Mouse (Mus musculus): Measurements from ENCODE around the gene Herpud1.

The Herpud1 gene

DNA sequence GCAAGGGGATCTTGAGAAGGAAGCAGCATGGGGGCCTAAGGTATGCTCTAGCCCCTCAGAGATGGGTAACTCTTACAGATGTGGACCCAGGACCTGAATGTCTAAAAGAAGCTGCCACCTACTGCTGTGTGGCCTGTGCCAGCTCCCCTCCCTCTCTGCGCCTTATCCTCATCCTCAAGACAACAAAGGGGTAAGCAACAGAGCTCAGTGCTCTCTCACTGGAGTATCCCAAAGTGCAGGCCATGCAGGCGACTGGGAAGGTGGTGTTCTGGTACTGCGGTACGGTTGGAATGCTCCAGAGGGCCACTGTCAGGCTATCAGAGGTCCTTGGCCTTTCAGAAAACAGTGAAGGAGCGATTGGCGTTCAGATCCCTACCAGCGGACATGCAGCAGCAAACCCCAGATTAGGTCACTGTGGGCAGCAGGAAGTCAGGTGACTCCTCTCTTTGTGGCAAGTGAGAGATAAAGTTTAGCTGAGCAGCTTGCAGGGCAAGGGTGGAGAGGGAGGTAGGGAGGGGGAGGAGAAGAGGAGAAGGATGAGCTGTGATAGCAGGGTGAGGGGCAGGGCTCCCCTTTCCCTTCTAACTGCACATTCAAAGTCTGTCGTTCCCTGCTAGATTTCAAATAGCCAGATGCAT, 22.3 kb downstream of the Herpud1 start:
- peak; percentile 38 for DNase-seq (ENCODE audit: low read depth, low spot score)

DNA sequence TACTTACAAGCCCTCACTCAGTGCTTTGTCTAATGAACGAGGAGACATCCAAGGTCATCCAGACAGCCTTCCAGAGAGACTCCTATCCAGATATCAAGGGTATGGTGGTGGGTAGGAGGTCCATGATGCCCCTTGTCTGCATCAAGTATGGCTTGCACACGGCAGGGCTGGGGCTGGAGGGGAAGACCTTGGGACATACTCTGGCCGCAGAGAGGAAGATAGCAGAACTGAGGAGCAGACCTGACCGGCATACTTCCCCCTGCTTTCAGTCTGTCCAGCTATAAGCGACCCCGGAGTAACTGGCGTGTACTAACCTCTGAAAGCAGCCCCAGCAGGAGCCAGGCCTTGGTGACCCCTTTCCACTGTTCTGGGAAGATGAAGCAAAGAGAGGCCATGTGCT, 23.3 kb downstream of the Herpud1 start:
- no peak for DNase-seq (ENCODE audit: low read depth, low spot score)

DNA sequence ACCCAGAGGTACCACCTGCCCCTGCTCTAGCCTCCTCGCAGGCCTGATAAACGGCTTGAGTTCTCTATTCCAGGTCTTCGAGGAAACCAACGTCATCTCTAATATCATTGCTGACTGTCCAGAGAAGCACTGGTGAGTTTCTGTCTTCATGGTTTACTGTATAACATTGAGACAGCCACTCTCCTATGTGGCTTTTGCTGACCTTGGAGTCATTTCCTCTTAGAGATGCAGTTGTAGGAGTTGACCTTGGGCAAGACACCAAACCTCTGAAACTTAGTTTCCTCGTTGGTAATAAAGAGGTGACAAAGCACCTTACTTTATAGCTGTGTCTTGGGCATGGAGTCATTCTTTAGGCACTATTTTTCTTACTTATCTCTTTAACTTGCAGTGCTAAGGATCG, 26.3 kb downstream of the Herpud1 start:
- DNase-seq (ENCODE audit: low read depth, low spot score): no peak

DNA sequence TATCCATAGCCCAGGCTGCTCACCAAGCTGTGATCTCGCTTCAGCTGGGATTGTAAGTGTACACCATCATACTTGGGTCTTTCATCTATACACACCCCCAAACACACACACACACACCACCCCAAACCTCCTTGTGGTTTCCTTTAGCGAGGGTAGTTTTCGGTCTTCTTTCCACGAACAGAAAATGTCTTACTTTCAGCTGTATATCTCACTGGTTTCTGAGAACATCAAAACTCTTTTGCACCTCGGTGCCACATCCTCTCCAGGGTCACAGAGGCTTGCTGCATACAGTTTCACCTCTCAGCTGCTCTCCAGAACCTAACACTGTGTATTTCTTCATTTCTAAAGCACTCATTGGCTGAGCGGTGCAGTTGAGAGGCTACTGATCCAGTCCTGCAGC, 27.3 kb downstream of the Herpud1 start:
- peak; percentile 85 for DNase-seq (ENCODE audit: low read depth, low spot score)

DNA sequence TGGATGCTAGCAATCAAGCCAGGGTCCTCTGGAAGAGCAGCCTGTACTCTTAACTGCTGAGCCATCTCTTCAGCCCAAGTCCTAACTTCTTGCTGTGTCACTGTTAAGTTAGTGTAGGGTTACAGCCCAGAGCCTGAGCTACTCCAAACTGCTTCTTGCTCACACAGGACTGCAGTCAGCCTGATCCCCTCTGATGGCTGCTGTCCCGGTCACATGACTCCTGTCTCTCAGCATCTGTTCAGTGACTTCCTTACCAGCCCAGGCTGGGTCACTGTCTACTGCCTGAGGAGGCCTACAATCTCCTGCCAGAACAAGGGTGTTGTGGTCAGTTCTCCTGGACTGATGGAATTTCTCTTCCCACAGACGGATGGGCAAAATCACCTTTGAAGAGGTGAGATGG, 29.0 kb downstream of the Herpud1 start:
- DNase-seq (ENCODE audit: low read depth, low spot score): peak; percentile 42

DNA sequence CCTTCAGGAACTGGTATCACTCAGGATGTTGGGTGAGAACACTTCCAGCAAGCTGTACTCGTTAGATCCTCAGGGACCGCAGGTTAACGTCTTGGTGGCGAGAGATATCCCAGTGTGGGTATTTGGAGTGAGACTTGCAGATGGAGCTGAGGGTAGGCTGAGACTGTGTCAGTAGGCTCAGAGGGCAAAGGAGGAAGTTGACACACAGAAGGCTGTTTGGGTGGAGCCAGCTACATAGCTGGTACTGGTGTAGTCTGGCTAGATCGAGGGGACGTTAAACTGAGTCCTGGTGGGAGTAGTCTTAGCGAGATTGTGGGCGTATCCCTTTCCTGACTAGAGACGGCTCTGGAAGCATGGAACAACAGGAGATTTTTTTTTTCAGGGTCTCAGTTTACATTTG, 31.8 kb downstream of the Herpud1 start:
- no peak for DNase-seq (ENCODE audit: low read depth, low spot score)

DNA sequence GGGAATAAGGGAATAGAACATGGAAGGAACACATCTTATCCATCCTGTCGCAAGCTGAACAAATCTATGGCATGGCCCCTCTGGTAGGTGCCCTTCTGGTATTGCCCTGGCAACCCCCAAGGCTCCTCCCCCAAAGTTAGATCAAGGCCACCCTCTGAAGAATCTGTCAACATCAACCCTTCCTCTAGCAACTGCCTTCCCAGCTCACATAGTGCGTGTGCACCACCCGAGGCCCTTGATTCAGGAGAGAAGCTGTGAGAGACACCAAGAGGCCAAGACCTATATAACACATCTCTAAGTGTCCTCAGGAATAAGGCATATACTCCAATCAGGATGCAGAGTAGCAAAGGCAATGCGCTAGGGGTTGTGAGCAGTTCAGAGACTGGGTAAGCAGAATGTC, 36.0 kb downstream of the Herpud1 start:
- DNase-seq (ENCODE audit: low read depth, low spot score): peak; percentile 54

DNA sequence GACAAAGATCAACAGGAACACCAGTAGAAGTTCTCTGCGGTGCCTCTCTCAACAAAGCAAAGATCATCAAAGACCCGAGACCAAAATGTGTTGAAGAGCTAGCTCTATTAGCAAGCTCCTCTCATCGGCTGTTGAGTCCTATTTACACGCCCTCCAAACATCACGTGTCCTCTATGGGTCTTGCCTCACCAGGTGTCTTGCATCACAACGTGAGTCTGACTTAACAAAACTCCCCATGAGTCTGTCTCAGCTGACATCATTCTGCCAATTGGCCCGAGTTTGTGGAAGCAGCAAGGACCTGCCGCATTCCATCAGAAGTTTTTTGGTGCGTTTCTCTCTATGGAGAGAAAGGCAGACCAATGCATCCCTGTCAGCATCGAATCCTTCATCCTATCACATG, 41.7 kb downstream of the Herpud1 start:
- peak; percentile 58 for DNase-seq (ENCODE audit: low read depth, low spot score)

DNA sequence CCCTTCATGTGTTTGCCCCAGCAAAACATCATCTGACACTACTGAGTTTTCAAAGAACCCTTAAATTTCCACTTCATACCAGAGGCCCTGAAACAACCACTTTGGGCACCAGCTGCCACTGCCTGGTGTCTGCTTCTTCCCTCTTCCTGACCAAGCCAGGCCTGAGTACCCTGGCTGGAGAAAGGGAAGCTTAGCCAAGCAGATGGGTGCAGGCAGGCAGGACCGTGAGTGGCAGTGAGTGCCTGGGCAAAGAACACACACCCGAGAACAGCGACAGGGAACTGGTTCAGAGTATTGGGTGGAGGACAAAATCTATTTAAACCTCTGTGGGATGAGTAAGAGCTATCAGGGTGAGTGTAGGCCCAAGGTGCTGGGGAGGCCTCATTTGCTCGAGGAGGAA, 42.2 kb downstream of the Herpud1 start:
- DNase-seq (ENCODE audit: low read depth, low spot score): no peak

DNA sequence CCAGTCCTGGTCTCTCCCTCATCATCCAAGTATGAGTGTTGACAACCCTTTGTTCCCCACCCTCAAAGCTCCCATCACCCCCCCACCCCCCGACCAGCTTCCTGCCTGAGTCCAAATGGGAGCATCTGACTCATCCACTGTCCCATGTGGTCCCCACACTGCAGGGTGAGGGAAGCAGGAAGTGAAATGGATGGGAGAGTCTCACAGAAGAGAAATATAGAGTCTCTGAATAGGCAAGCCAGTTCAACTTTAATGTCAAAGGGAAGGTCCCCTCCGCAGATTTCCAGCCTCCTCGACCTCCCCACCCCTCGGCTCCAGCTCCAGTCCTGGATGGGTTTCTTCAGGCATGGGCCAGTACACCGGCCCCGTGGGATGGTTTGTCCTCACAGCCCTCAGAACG, 43.1 kb downstream of the Herpud1 start:
- no peak for DNase-seq (ENCODE audit: low read depth, low spot score)

DNA sequence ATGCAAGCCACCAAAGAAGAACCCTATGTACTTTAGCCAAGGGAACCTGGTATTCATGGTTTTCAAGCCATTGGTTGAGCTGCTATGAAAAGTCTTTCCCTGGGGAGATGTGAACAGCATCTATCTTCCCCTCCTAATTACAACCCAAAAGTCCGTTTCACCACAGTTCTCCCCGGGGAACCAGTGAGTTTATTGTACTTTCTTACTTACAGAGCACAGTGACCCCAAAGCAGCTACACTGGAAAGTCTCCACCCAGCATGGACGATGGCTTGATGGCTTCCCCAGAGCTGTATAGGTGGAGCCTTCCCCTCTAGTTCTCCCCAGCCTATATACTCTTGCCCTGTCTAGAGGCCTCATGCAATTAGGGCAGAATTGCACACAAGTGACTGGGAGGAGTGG, 46.0 kb downstream of the Herpud1 start:
- no peak for DNase-seq (ENCODE audit: low read depth, low spot score)

DNA sequence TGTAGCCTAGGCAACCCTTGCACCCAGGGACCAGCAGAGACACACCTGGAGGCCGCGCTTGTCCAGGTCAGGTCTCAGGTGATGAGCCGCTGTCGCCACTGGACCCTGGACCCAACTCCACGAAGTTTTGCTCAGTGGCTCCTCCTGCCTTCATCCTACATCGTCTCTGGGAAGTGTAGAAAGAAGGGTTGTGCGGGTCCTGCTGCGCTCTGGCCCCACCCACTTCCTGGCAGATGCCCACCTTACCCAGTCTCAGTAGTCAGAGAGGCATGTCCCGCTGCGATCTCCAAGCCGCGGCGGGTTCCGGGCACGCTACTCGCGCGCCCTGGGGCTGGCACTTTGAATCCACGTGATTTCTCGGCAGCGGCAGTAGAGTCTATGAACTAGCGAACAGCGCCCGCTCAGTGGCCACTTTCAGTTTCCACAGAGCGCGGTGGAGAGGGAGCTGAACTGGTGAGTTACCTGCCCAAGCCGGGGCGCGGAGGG, 47.8 kb downstream of the Herpud1 start, which contains the start of gene Nlrc5:
Gene Nlrc5, plus strand, starts transcription at position 376 of the 486 bp plus-strand sequence.
- peak; percentile 93 for DNase-seq (ENCODE audit: low read depth, low spot score)

DNA sequence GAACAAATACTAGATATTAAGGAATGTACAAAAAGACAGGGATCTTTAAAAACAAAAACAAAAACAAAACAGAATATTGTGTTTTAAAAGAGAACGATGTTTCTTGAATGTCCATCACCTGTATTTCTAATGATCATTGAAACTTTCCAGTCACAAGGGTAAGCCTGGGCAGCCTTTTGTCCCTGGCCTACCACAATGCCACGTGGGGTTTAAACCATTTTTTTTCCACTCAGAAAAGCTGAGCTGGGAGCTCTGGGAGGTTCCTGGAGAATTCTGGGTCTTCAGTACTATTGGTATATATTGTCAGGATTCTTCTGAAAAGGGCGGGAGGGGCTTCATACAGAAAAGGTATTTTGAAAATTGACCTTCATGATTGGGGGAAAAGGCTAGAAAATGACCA, 48.7 kb downstream of the Herpud1 start:
- DNase-seq (ENCODE audit: low read depth, low spot score): no peak

DNA sequence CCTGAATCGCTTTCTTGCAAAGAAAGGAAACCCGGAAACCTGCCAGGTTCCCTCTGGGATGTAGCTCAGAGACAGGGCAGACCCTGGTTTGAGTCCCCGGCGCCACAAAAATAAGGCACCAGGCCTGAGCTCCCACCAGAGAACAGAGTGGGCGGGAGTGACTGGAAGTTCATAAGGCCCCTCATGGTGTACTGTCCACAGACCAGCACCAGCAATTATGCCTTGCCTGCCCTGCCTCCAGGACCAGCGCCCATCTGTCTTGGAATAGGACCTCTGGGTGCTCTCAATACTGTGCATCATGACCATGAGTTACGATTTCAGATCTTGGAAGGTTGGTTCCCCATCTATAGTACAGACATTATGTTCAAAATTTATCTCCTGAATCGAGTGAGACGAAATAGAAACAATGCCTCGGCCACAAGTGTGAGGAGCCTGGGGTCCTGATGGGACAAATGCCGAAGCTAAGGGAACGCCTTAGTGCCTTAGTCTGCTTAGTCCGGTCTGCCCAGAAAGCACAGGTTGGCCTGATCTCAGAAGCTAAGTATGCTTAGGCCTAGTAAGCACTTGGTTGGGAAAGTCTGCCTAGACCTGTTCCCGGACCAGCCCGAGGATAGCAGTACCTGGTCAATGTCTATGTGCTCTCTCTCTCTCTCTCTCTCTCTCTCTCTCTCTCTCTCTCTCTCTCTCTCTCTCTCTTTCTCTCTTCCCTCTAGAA, 49.3 kb downstream of the Herpud1 start:
- DNase-seq (ENCODE audit: low read depth, low spot score): no peak

DNA sequence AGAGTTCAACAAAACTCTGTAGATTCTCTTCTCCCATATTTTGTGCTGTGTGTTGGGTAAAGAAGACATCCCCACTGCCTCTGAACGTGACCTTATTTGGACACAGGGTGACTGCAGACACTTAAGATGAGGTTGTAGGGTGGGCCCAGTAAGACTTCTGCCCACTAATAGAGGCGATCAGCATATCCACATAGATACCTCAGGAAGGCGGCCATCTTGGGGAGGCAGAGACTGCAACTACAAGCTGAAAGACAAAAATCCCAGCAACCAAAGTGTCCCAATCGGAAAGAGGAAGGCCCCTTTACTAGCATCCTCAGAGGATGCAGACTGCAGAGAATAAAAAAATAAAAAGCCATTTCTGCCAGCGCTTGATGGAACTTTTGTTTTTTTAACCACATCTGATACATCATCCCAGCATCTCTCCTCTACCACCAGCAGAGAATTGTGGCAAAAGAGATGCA, 49.9 kb downstream of the Herpud1 start:
- peak; percentile 52 for DNase-seq (ENCODE audit: low read depth, low spot score)

DNA sequence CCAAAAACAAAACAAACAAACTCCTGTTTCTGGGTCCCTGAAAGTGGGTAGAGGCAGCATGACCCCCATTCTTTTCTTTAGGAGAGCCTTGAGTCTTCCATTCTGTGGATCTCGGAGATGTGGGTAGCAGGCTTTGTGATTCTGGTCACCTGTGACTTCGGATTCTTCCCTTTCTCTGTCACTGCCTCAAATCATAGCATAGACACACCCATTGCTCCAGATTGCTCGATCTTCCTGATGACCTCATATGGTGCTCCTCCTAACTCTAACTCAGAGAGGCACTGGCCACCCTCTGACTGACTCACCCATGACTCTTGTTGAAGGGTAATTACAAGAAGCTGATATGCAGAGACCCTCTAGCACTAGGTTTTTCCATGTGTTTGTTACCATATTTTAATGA, 50.7 kb downstream of the Herpud1 start:
- peak; percentile 43 for DNase-seq (ENCODE audit: low read depth, low spot score)

DNA sequence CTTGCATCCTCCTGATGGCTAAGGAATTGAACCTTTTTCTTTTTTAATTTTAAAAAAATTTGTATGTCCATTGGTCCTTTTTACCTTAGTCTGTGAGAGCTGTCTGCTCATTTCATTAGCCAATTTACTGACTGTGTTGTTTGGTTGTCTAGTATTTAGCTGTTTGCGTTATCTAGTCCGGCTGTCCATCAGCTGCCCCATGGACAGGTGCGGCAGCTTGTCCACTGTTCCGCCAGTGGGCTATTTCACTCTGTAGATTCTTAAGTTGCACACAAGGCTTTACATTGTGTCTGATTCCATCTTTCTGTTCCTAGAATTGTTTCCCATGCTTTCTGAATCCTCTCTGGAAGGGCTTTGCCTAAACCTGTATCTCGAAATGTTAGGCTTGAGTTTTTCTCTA, 52.4 kb downstream of the Herpud1 start:
- no peak for DNase-seq (ENCODE audit: low read depth, low spot score)

DNA sequence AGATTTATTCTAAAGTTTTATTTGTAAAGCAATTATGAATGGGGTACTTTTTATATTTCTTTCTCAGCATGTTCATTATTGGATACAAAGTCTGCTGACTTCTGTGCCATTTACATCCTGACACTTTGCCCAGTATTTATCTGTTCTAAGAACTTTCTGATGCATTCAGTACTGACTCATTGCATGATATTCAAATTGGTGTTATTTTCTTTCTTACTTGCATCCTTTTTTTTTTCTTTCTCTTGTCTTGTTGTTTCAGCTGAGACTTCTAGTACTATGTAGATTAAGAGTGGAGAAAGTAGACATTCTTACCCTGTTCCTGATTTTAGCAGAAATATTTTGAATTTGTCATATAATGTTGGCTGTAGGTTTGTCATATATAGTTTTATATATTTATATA, 53.5 kb downstream of the Herpud1 start:
- DNase-seq (ENCODE audit: low read depth, low spot score): no peak

DNA sequence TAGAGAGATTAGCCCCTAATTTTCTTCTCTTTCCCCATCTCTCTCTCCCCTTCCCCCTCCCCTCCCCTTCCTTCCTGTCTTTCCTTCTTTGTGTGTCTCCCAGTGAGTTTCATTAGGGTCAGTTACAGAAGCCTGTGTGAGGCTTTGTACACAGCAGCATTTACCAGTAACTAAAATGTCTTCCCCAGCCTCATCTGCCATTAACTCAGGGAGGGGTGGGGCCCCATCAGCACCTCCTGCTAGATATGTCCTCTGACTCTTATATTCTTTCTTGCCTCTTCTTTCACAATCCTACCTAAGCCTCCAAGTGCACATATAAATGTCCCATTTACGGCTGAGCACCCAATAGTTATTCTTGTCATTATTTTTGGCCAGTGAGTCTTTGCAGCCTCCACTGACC, 54.2 kb downstream of the Herpud1 start:
- no peak for DNase-seq (ENCODE audit: low read depth, low spot score)

DNA sequence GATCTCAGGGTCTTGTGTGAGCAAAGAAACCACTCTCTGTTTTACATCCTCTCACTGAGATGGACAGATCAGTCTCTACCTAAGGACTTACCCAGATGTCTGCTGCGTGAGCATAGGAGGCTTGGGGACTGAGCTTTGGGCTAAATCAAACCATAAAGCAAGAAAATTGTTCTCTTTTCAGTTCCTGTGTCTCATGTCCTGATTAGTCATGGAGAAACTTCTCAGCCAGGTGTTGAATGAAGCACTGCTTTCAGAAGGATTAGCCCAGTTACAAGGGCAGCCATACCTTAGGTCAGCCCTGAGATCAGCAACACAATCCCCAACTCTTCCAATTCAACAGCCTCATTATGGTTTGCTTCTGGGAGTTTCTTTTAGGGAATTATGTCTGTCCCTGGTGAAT, 55.4 kb downstream of the Herpud1 start:
- DNase-seq (ENCODE audit: low read depth, low spot score): no peak

DNA sequence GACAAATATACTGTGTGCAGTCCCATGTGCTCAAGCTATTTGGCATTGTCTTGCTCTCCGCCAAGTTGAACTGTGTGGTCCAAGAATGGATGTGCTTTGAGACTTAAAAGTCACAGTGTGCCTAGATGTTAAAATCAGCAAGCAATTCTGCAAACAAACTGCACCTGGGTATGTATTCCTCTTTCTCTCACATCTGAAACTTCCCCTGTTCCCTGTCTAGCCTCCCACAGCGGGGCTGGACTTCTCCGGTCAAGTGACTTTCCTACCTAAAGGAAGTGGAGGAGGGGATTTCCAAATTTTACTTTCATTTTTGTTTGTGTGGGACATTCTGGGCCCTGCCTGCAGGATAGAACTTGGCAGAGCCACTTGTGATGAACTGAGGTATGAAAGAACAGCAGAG, 56.9 kb downstream of the Herpud1 start:
- DNase-seq (ENCODE audit: low read depth, low spot score): peak; percentile 48

DNA sequence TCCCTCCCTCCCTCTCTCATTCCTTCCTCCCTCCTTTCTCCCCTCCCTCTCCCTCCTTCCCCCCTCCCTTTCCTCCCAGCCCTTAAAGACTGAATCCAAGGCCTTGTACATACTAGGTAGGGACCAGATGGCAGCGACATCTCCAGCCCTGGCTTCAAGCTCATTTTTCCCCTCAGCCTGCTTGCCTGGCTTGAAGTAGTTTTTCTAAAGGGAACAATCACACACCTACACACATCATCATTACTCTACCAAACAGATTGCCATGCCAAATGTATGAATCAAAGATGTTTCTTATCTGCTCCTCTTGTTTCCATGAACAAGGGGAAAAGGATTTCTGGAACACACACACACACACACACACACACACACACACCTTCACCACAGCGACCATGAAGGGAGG, 58.2 kb downstream of the Herpud1 start:
- no peak for DNase-seq (ENCODE audit: low read depth, low spot score)

All from CD4-positive helper T cell, adult 2 months (primary cell).